Mouse (Mus musculus): ENCODE measurements around the gene Camk1d. TPM values are rescaled to one million over a fixed set of nuclear protein-coding genes. Genes with fewer than 3 reads are reported as not detected.

Camk1d gene
- total RNA-seq (2012; rRNA removed) = 12.5 and 22.0 TPM in 2 replicates

GRCm38 (mm10) chr2:5714211-5715053 is at the start of gene Camk1d:
Gene Camk1d (minus strand): TSS chr2:5714515.
- in situ Hi-C loops (cut with MboI; ENCODE audit: low sequenced_read_pairs in 2 of 2, unreplicated experiment in 2 of 2) = no loop called here
- 0 out of 2 replicates have a peak, but pooled peaks have one; percentile 39 for TF ChIP-seq HCFC1 (IDR thresholded peaks at IDR 0.05; ENCODE audit: borderline replicate concordance, insufficient read depth, low read length)
- TF ChIP-seq CHD2 (IDR thresholded peaks at IDR 0.05; ENCODE audit: low read depth, low read length) = no peak
- no peak for TF ChIP-seq ZNF384 (IDR thresholded peaks at IDR 0.05; ENCODE audit: low read depth, low read length)
- TF ChIP-seq ZC3H11A (IDR thresholded peaks at IDR 0.05; ENCODE audit: borderline replicate concordance, low read depth, low read length) = peak; percentile 59
- TF ChIP-seq MAFK (IDR thresholded peaks at IDR 0.05; ENCODE audit: insufficient read depth, low read depth, low read length) = no peak
- Histone ChIP-seq H3K4me3 (ENCODE audit: insufficient read depth in 1 of 2, low read depth in 1 of 2, low read length in 2 of 2, poor library complexity in 1 of 2, severe bottlenecking in 1 of 2) (peak within 1 kb of the TSS; percentile 83 to 94), H3K9ac (ENCODE audit: insufficient read depth, low read depth, low read length, poor library complexity, severe bottlenecking) (peak within 1 kb of the TSS; percentile 79), H3K9me3 (ENCODE audit: control insufficient read depth, insufficient read depth, low read depth, low read length) (no peaks in the 10 kb centered on the region), H3K27ac (ENCODE audit: insufficient read depth, low read depth, low read length, poor library complexity, severe bottlenecking) (peak within 1 kb of the TSS; percentile 77), H3K36me3 (ENCODE audit: control insufficient read depth, insufficient read depth, low read length, poor library complexity, severe bottlenecking) (no peaks in the 10 kb centered on the region), H3K4me1 (ENCODE audit: control insufficient read depth in 2 of 2, insufficient read depth in 2 of 2, low read length in 2 of 2, poor library complexity in 1 of 2) (peaks cover 7 to 10% of the 10 kb centered on the region in 2 experiments)
- DNase-seq (ENCODE audit: low read depth, low spot score) = peak; percentile 69

- Histone ChIP-seq H3K4me1 (ENCODE audit: control insufficient read depth in 2 of 2, insufficient read depth in 2 of 2, low read length in 2 of 2, poor library complexity in 1 of 2) (no peaks in the 10 kb centered on the region; a peak in 1 of 4 replicates), H3K36me3 (ENCODE audit: control insufficient read depth, insufficient read depth, low read length, poor library complexity, severe bottlenecking) (no peaks in the 10 kb centered on the region), H3K27ac (ENCODE audit: insufficient read depth, low read depth, low read length, poor library complexity, severe bottlenecking) (no peak overlapping the region), H3K9me3 (ENCODE audit: control insufficient read depth, insufficient read depth, low read depth, low read length) (no peaks in the 10 kb centered on the region), H3K9ac (ENCODE audit: insufficient read depth, low read depth, low read length, poor library complexity, severe bottlenecking) (no peak overlapping the region), H3K4me3 (ENCODE audit: insufficient read depth in 1 of 2, low read depth in 1 of 2, low read length in 2 of 2, poor library complexity in 1 of 2, severe bottlenecking in 1 of 2) (no peak overlapping the region)
- no peak for DNase-seq (ENCODE audit: low read depth, low spot score)
- in situ Hi-C loops (cut with MboI; ENCODE audit: low sequenced_read_pairs in 2 of 2, unreplicated experiment in 2 of 2) = no loop called here
- TF ChIP-seq ZC3H11A (IDR thresholded peaks at IDR 0.05; ENCODE audit: borderline replicate concordance, low read depth, low read length) = no peak
- no peak for TF ChIP-seq CHD2 (IDR thresholded peaks at IDR 0.05; ENCODE audit: low read depth, low read length)
- no peak for TF ChIP-seq ZNF384 (IDR thresholded peaks at IDR 0.05; ENCODE audit: low read depth, low read length)
- no peak for TF ChIP-seq HCFC1 (IDR thresholded peaks at IDR 0.05; ENCODE audit: borderline replicate concordance, insufficient read depth, low read length)
- no peak for TF ChIP-seq MAFK (IDR thresholded peaks at IDR 0.05; ENCODE audit: insufficient read depth, low read depth, low read length)
These were observed 47.7 kb upstream of the Camk1d start for GRCm38 (mm10) chr2:5762031-5762430.

GRCm38 (mm10) chr2:5760479-5761008 is 46.2 kb upstream of the Camk1d start:
- TF ChIP-seq CHD2 (IDR thresholded peaks at IDR 0.05; ENCODE audit: low read depth, low read length) = no peak
- no peak for TF ChIP-seq ZC3H11A (IDR thresholded peaks at IDR 0.05; ENCODE audit: borderline replicate concordance, low read depth, low read length)
- no peak for TF ChIP-seq HCFC1 (IDR thresholded peaks at IDR 0.05; ENCODE audit: borderline replicate concordance, insufficient read depth, low read length)
- TF ChIP-seq ZNF384 (IDR thresholded peaks at IDR 0.05; ENCODE audit: low read depth, low read length) = no peak
- TF ChIP-seq MAFK (IDR thresholded peaks at IDR 0.05; ENCODE audit: insufficient read depth, low read depth, low read length) = no peak
- no peak for DNase-seq (ENCODE audit: low read depth, low spot score)
- in situ Hi-C loops (cut with MboI; ENCODE audit: low sequenced_read_pairs in 2 of 2, unreplicated experiment in 2 of 2) = no loop called here
- no peaks in the 10 kb centered on the region for H3K9me3 ChIP-seq (ENCODE audit: control insufficient read depth, insufficient read depth, low read depth, low read length)
- peak overlapping the region; percentile 49; the same call in 1 of the 2 replicates for H3K9ac ChIP-seq (ENCODE audit: insufficient read depth, low read depth, low read length, poor library complexity, severe bottlenecking)
- H3K36me3 ChIP-seq (ENCODE audit: control insufficient read depth, insufficient read depth, low read length, poor library complexity, severe bottlenecking) = no peaks in the 10 kb centered on the region
- no peak overlapping the region for H3K27ac ChIP-seq (ENCODE audit: insufficient read depth, low read depth, low read length, poor library complexity, severe bottlenecking)
- H3K4me1 ChIP-seq (ENCODE audit: control insufficient read depth in 2 of 2, insufficient read depth in 2 of 2, low read length in 2 of 2, poor library complexity in 1 of 2) = no peaks in the 10 kb centered on the region; a peak in 1 of 4 replicates
- peak overlapping the region; percentile 45 to 90 for H3K4me3 ChIP-seq (ENCODE audit: insufficient read depth in 1 of 2, low read depth in 1 of 2, low read length in 2 of 2, poor library complexity in 1 of 2, severe bottlenecking in 1 of 2)

GRCm38 (mm10) chr2:5758569-5758968 is 44.3 kb upstream of the Camk1d start:
- no peaks in the 10 kb centered on the region for H3K4me1 ChIP-seq (ENCODE audit: control insufficient read depth in 2 of 2, insufficient read depth in 2 of 2, low read length in 2 of 2, poor library complexity in 1 of 2)
- H3K27ac ChIP-seq (ENCODE audit: insufficient read depth, low read depth, low read length, poor library complexity, severe bottlenecking) = no peak overlapping the region
- no peak for DNase-seq (ENCODE audit: low read depth, low spot score)
- no peak overlapping the region for H3K4me3 ChIP-seq (ENCODE audit: insufficient read depth in 1 of 2, low read depth in 1 of 2, low read length in 2 of 2, poor library complexity in 1 of 2, severe bottlenecking in 1 of 2)
- H3K9ac ChIP-seq (ENCODE audit: insufficient read depth, low read depth, low read length, poor library complexity, severe bottlenecking) = no peak overlapping the region
- no peak for TF ChIP-seq HCFC1 (IDR thresholded peaks at IDR 0.05; ENCODE audit: borderline replicate concordance, insufficient read depth, low read length)
- no peak for TF ChIP-seq ZC3H11A (IDR thresholded peaks at IDR 0.05; ENCODE audit: borderline replicate concordance, low read depth, low read length)
- no peak for TF ChIP-seq ZNF384 (IDR thresholded peaks at IDR 0.05; ENCODE audit: low read depth, low read length)
- TF ChIP-seq MAFK (IDR thresholded peaks at IDR 0.05; ENCODE audit: insufficient read depth, low read depth, low read length) = no peak
- TF ChIP-seq CHD2 (IDR thresholded peaks at IDR 0.05; ENCODE audit: low read depth, low read length) = no peak
- H3K9me3 ChIP-seq (ENCODE audit: control insufficient read depth, insufficient read depth, low read depth, low read length) = no peaks in the 10 kb centered on the region
- no peaks in the 10 kb centered on the region for H3K36me3 ChIP-seq (ENCODE audit: control insufficient read depth, insufficient read depth, low read length, poor library complexity, severe bottlenecking)
- in situ Hi-C loops (cut with MboI; ENCODE audit: low sequenced_read_pairs in 2 of 2, unreplicated experiment in 2 of 2) = no loop called here
